Mouse (Mus musculus): Measurements from ENCODE around the gene Ptprcap.

Ptprcap gene

GRCm38 (mm10) chr19:4147782-4148490, 5.5 kb upstream of the Ptprcap start:
- no peak for DNase-seq (ENCODE audit: low read depth, low spot score)

GRCm38 (mm10) chr19:4148491-4148806, 5.0 kb upstream of the Ptprcap start, which contains the start of gene Coro1b:
Gene Coro1b, plus strand, starts transcription at chr19:4148619.
- DNase-seq (ENCODE audit: low read depth, low spot score) = peak; percentile 93

GRCm38 (mm10) chr19:4148819-4149218, 4.6 kb upstream of the Ptprcap start:
- DNase-seq (ENCODE audit: low read depth, low spot score) = no peak

DNA sequence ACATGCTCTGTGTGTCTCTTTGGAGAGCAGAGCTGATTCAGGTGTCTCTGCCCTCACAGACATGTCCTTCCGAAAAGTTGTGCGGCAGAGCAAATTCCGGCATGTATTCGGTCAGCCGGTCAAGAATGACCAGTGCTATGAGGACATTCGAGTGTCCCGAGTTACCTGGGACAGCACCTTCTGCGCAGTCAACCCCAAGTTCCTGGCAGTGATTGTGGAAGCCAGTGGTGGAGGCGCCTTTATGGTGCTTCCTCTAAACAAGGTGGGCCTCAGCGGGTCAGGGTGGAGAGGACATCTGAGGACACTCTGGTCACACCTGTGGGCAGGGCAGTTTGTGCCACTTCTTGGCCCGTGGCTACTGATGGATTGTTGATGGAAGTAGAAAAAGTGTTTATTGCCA, 4.1 kb upstream of the Ptprcap start:
- DNase-seq (ENCODE audit: low read depth, low spot score) = no peak

- DNase-seq (ENCODE audit: low read depth, low spot score) = no peak
Observed at GRCm38 (mm10) chr19:4149764-4150461, 3.5 kb upstream of the Ptprcap start.

GRCm38 (mm10) chr19:4150567-4151487, 2.6 kb upstream of the Ptprcap start:
- DNase-seq (ENCODE audit: low read depth, low spot score) = no peak

- DNase-seq (ENCODE audit: low read depth, low spot score) = no peak
Observed at GRCm38 (mm10) chr19:4151488-4151860, 1.9 kb upstream of the Ptprcap start.

DNA sequence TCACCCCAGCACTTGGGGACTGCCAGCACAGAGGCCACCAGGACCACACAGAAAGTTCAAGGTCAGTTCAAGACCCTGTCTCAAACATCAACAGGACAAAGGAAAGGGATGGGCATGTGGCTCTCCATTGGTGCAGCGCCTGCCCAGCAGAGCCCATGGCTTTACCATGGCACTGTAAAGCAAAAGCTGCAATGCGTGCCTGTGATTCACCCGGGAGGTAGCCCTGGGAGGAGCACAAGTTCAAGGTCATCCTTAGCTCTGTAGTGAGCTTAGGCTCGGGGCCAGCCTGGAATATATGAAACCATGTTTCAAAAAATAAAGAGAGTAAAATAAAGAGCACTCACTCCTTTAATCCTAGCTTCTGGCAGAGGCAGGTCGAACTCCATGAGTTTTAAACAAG, 1.5 kb upstream of the Ptprcap start:
- DNase-seq (ENCODE audit: low read depth, low spot score) = no peak

DNA sequence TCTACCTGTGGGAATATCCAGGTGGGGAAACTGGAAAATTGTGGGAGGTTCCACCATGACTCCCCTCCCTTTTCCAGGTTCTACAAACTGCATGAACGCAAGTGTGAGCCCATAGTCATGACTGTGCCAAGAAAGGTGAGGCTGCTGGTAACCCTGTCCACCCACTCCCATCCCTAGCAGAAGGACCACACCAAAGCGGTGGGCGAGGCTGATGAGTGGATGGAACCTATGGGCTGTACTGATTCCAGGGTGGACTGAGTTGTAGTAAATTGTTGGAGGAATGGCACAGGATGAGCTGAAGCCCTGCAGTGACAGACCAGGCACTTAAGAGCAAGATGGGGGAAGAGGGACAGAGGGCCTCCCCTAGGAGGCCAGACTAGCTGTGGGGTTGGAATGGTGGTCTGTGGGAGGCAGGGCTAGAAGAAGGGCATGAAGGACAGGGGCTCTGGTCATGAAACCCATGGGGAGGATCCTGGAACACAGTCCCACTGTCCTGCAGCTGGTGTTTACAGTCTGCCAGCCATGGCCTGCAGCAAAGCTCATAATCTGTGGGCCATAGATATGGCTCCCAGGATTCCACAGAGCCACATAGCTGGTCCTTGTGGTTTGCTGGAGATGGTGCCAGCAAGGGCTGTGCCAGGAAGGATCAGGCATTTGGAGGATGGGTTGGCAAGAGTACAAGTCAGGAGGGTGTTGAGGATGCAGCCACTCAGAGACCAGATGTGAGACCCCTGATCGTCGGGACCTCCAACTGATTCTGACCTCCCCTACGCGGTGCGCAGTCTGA, 766 bp upstream of the Ptprcap start:
- no peak for DNase-seq (ENCODE audit: low read depth, low spot score)

DNA sequence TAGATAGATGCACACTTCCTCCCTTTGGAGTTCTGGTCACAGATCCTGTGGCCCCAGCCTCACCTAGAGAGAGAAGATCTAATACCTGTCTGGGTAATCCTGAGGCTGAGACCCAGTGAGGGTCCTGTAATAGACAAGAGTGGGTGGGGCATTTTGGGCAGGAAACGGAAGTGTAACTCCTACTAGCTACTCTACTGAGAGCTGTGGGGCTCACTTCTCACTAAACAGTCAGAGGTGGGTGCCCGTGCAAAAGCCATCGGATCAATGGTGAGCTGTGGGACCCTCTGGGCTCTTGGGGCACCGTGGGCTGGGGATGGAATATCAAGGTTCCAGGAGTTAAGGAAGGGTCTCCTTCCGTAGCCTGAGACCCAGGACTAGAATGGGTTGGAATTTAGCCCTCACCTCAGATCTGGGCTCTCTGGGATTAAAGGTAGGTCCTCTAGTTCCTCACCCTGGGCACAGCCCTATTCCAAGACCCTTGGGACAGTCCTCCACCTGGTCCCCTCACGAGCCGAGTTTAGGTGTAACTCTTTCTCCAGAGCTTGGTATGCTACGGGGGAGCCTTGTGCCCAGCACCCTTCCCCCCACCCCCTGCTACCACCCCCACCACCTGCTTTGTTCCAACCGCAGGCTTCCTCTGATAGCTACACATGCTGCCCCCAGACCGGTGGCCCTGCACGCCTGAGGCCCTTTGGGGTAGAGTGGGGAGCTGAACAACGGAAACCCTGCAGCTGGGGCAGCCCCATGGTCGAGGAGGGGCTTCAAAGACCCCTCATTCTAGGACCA, 1.2 kb downstream of the Ptprcap start:
- DNase-seq (ENCODE audit: low read depth, low spot score) = peak; percentile 73

DNA sequence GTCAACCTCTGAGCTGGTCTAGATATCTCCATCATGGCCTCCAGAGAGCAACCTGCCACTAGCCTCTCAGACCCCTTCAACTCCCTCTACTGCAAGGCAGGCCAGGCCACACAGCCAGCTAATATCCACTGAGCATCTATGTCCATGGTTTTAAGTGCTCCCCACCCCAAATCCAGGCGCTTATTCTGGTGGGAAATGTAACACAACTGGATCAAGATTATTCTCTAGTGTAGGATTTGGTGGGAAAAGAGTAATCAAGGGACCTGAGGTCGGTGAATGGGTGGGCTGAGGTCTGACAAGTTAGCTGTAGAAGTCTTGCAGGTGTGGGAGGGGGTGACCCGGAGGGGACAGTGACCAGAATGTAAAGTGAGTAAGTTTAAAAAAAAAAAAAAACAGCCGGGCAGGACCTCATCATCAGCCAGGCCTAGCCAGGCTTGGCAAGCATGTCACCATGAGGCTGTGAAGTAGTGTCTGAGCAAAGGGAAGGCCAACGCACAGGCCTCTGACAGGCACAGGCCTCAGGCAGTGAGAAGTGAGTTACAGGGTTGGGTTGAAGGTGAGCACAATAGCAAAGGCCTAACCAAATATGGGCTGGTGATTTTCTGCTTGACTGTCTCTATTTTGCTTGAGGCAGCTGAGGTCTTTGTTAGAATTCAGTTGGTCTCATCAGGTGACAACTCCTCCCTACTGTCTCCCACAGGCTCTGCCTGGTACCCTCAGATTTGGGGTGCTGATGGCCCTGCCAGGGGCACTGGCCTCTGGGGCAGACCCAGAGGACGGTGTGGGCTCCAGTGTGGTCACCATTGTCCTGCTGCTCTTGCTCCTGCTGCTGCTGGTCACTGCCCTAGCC, 2.0 kb downstream of the Ptprcap start:
- DNase-seq (ENCODE audit: low read depth, low spot score) = peak; percentile 55

- DNase-seq (ENCODE audit: low read depth, low spot score) = peak; percentile 30
Observed at GRCm38 (mm10) chr19:4156073-4156579, 2.7 kb downstream of the Ptprcap start.

DNA sequence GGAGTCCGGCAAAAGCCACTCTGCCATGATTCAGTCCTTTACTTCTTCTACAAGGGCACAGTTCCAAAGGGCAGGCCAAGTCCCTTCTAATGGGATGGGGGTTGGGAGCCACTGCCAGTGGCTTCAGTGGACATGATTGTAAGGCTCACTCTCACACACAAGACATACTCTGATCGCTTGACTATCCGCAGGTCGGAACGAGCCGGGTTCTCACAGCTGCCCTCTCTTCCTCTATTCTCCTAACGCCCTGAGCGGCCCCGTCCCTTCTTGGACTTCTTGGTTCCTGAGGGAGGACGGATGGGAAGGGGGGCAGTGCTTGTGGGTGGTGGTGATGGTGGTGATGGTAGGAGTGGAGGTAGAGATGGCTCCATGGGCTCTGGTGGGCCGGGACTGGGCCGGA, 3.4 kb downstream of the Ptprcap start:
- no peak for DNase-seq (ENCODE audit: low read depth, low spot score)

DNA sequence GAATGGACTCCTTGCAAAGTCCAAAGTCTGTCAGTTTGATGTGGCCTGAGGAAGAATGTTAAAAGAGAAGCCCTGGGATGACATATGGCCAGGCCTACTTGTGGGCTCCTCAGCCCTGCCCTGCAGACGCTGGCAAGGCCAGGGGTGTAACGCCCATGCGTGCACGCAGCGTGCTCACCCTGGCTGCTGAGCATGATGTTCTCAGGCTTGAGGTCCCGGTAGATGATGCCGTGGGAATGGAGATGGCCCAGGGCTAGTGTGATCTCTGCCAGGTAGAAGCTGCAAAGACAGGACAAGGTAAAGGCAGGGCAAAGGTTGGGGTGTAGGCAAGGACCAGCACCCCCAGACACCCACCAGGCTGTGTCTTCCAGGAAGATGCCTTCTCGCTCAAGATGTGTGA, 5.6 kb downstream of the Ptprcap start:
- no peak for DNase-seq (ENCODE audit: low read depth, low spot score)

- DNase-seq (ENCODE audit: low read depth, low spot score) = peak; percentile 97
Observed at GRCm38 (mm10) chr19:4162646-4163542, 9.5 kb downstream of the Ptprcap start, which contains the start of gene Rps6kb2. Gene Rps6kb2, minus strand, starts transcription at chr19:4163354.

- DNase-seq (ENCODE audit: low read depth, low spot score) = no peak
Observed at GRCm38 (mm10) chr19:4163543-4163887, 10.1 kb downstream of the Ptprcap start.

DNA sequence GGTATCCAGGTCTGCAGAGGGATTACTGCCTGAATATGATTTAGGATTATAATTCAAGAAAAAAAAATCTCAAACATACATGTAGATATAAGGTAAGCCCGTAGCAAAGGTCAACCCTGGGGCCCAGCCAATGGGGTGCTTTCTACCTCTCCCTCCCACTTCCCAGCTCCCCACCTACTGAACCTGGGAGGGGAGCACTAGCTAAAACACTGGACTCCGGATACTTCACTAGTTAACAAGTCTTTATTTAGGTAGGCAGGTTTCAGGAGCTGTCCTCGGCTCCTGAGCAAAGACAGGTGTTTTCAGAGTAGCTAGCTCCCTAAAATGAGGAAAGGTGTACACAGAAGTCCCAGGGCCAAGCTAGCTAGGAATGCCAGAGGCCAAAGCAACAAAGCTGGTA, 10.7 kb downstream of the Ptprcap start:
- DNase-seq (ENCODE audit: low read depth, low spot score) = no peak

DNA sequence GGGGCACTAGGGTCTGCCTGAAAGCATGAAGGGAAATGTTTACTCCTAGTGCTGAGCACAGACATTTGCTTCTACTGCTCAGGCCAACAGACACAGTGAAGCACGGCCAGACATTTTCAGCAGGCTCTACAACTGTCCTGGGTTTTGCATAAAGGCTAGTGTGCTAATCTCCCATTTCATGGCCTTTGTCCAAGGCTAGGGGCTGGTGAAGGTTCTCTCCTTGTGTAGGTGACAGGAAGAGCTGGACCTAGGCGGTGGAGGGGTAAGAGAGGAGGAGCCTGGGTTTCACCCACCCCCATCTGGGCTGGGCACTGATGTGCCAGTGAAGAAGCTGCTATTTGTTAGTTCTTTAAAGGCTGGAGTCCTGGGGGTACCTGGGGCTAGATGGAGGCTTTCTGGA, 11.3 kb downstream of the Ptprcap start:
- DNase-seq (ENCODE audit: low read depth, low spot score) = no peak

Data from CD4-positive, CD25-positive, alpha-beta regulatory T cell, adult 2 months (primary cell).